Mouse (Mus musculus) right cerebral cortex, postnatal 4 days (tissue): Measurements from ENCODE around the gene Gprc5c.

ENCODE experiments used
- DNase-seq: peaks from one replicate; pipeline ENCODE4 v3.0.0-alpha.2; 2022

Gene Gprc5c

DNA sequence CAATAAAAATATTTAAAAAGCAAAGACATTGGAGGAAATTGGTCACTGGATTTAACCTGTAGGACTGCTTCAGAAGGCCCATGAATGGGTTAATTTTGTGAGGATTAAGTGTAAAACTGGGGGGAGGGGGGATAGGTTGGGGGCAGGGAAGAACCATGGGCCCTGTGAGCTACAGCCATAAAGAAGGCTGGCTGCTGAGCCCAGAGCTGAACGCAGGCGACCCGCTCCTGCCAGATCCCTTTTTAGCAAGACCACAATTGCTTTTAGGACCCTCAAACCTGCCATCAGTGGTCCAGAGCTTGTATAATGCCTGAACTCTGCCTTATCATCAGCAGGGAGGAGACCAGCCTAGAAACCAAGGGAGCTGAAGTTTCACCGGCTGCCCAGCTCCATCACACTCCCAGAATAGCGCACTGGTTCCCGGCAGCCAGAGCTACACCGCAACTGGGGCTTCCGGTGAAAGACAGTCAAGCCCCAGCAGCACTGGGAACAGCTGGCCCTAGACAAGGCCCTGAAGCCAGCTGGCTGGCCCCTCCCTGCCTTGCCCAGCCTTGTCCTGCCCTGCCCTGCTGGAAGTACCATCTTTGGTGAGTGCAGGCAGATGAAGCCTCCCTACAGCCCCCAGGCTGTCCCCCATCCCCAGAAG lies 7.0 kb upstream of the Gprc5c start:
- DNase-seq = no peak

DNA sequence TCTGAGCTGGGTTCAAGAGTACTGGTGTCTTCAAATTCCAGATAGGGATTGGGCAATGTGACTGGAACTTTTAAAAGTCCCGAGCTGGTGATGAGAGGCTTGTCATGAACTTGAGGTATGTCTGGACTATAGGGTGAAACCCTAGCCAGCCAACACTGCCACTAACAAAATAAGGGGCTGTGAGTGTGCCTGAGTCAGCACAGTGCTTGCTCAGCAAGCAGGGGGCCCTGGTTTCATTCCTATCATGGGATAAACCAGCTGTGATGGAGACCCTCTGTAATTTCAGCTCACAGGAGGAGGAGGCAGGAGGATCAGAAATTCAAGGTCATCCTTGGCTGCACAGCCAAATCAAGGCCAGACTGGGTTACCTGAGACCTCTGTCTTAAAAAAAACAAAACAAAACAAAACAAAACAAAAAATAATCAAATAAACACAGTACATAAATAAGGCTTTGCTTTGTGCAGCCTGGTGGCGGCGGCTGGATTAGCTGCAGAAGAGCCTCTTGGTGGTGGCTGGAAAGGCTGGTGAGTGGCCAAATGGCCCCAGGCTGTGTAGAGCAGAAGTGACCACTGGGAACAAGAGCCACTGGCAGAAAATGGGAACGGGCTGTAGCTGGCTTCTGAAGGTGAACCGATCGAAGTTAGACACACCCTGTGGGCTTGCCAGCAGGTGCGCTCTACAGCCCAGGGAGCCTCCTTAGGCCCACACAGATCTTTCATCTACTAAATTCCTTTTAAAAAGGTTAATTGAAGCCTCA lies 6.3 kb upstream of the Gprc5c start:
- no peak for DNase-seq

DNA sequence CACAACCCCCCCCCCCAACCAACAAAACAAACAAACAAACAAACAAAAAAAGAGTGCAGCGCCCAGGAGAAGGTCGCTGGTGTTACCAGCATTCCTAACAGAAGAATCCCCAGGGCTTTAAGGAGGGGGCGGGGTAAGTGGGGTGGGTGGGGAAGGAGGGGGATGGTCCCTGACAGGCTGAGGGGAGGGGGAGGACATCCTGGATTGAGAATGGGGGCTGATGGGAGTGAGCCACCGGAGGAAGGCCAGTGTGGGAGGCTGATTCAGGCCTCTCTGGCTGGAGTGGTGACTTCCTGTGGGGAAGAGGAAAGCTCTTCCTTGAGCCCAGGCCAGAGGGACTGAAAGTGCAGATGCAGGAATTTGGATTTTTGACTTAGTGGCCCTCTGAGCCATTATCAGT lies 4.6 kb upstream of the Gprc5c start:
- no peak for DNase-seq

DNA sequence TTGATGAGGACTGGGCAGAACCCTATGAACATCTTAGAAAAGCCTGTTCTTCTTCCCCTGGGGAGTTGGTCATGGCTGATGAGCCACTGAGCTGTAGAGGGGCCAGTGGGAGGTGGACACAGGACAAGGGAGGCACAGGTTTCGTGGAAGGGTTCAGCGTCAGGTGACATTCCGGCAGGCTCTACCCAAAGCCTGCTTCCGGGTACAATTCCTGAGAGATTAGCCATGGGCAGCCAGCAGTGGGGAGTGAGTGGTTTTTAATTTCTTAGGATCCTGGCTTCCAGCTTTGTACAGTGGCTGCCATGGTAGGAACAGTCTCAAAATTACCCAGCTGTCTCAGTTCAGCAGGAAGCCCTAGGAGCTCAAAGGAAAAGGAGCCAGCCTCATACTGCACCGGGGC lies 3.9 kb upstream of the Gprc5c start:
- no peak for DNase-seq

DNA sequence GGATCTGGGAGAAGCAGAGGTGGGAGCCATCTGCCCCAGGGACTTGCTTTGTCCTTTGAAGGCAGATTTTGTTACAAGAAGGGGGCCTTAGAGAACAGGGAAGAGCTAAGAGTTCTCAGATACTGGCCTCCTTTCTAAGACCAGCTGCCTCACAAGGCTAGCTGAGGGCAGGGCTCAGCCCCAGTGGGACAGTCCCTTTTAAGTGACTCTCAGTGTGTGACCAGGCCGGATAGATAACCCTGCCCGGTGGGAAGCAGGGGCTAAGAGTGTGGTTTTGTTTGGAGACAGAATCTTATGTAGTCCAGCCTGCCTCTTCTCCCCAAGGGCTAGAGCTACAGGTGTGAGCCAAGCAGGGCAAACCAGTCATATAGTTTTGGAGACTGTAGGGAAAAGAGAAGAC lies 1.4 kb upstream of the Gprc5c start:
- no peak for DNase-seq

DNA sequence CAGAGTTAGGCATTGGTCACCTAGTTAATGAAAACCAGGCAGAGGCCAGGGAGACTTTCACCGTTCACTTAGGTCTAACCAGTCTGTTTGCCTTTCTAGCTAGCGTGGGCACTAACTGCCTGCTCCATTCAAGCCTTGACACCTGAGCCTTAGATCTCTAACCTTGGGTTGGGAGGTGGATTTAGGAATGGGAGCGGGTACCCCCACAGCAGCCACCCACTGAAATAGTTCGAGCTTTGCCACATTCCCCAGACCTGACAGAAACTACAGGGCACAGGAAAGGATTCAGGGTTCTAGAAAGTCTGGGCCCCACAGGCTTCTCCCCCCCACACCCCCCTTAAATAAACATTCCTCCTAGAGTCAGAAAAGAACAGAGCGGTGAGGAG lies 893 bp upstream of the Gprc5c start:
- DNase-seq = no peak

DNA sequence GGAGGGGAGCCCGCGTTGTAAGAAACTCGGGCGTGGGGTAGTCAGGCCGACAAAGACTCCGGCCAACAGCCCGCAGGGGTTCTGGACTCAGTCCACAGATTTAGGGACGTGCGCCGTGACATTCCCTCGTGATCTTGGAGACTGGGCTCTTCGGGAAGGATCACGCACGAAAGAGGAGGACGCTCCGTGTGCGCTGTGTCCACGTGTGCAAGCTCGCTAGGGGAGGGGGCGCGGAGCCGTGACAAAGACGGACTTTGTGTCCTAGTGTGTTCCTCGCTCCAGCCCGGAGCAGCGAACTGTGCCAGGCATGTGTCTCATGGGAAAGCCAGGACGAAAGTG lies 286 bp downstream of the Gprc5c start:
- DNase-seq = no peak

DNA sequence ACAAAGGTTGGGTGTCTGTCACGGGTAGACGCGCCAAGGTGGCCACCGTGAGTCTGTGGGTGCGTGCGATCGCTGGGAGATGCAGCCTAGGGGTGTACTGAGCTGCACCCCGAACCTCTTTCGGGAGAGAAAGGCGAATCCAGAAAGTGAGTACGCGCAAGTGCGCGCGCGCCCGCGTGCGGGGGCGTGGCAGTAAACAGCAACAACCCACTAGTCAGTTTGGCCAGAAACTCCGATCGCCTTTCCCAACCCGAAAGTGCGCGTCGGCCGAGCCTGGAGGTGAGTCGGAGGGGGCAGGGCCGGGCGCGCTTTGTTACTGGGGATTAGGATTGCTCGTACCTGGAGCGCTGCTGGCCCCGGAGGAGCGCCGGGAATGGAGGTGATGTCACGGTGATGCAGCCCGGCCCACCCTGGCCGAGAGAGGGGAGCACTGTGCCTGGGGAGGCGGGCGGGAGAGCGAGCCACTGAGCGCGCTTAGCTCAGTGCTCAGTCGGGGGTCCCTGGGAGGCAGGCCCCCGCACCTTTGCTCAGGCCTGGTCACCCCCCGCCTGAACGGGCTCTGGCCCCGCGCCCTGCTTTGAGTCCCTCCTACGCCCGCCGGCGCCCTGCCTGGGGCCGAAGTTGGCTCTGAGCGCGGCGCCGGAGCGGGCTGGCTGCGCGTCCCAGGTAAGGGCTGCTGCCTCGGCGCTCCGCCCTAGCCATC lies 807 bp downstream of the Gprc5c start:
- peak; percentile 60 for DNase-seq

DNA sequence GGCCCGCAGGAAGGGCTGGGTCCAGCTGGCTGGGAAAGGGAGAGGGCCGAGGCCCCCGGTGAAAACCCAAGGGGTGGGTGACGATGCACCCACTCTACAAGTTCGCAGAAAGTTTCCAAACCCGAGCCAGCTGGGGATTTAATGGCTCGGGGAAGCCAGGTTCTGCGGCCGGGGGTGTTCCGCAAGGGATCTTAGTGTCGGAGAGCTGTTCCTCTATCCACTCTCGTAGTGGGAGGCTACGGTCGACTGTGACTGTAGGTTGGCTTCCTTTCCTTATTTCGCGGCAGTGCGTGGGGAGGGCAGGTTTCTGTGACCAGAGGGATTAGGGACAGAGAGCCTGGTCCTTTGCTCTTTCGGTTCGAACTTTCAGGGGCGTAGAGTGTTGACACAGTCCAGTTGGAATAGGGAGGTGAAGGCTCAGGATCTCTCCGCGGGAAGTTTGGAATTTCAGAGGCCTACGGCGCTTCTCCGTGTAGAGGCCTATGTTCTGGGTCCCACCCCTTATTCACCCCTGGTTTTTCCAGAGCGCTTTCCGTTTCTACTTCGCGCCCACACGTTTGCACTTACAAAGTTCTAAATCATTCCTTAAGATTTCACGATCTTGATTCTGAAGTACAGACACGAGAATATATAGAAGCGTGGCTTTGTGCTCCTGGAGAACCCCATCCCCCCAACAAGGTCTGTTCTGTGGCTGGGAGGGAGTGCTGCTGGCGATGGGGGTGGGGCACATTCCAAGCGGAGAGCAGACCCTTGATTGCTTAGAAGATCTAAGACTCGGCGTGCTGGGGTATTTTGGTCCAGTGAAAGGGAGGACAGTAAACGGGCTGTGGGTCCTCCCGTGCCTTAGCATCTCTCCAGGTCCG lies 1.6 kb downstream of the Gprc5c start:
- DNase-seq = no peak

DNA sequence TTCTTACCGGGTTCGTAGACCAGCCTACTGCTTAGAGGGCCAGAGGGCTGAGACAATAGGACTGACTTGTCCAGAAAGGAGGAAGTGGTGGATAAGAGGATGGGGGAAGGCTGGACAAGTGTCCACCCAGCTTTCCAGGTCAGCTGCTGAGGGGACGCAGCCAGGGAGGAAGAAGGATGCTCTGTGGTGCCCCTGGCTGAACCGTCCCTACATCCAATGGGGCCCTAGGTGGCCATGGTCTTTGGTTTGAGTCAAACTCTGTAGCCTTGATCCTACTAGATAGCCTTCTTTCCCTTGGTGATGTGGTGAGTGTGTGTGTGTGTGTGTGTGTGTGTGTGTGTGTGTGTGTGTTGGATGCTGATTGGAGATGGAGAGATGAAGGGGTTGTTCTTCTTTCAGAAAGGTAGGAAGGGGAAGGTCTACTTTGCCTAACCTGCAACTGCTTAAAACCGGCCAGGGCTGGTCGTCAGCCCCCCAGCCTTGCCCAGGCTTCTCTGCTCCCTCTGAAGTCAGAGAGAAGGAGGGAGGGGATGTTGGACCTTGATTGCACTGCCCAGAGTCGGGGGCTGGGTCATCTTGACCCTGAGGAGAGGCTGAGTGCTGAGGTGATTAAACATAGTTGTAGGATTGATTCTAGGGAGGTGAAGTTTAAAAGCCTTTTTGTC lies 2.4 kb downstream of the Gprc5c start:
- no peak for DNase-seq

DNA sequence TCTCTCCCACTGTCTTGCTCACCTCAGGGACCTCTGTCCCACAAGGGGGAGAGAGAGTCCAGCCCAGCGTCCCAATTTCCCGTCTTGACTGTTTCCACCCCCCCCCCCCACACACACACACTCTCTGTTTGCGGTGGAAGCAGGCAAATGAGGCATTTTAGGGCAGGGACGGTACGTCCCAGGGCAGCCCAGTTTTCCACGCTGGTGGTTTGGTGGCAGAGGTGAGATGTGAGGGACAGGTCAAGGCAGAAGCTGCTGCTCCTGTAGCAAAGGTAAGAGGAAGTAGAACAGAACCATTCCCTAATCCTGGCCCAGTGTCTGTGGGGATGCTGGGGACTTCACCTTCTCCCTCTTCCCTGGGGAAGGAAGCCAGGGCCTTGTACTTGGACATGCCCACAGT lies 3.6 kb downstream of the Gprc5c start:
- DNase-seq = no peak

DNA sequence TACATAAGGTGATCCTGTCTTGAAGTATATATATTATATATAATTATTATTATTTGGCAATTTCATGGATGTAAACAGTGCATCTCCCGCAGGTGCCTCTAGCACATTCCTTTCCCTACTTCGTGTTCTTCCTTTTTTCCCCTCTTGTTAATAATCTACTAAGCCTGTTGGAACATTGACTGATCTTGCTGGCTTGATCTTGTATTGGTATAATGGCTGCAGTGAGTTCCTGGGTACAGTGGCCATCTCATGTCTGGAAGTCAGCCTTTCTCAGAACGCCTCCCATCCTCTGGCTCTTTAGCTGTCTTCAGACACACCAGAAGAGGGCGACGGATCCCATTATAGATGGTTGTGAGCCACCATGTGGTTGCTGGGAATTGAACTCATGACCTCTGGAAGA lies 5.2 kb downstream of the Gprc5c start:
- no peak for DNase-seq

DNA sequence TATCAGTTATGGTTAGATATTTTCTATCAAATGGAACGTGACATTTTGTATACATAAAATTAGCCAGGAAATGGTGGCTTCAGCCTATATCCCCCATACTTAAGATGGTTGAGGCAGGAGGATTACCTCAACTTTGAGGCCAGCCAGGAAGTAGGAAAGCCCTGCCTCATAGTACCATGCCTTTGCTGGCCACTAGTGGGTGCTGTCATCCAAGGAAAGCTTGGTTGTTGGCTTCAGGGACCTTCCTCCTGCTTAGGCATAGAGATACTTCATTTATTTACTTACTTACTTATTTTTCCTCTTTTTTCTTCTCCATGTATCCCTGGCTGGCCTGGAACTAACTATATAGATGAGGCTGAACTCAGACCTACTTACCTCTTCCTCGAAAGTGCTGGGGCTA lies 7.7 kb downstream of the Gprc5c start:
- no peak for DNase-seq

DNA sequence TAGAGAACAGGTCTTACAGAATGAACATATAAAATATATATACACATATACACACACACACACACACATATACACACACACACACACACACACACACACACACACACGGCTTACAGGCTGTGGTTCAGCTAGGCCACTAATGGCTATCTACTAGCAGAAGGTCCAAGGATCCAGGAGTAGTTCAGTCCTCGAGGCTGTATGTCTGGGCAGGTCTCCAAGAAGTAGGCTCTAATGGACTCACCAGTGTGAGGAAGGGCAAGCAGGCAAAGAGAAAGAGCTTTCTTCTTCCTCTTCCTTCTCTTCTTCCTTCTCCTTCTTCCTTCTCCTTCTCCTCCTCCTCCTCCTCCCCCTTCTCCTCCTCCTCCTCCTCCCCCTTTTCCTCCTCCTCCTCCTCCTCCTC lies 10.1 kb downstream of the Gprc5c start:
- no peak for DNase-seq

DNA sequence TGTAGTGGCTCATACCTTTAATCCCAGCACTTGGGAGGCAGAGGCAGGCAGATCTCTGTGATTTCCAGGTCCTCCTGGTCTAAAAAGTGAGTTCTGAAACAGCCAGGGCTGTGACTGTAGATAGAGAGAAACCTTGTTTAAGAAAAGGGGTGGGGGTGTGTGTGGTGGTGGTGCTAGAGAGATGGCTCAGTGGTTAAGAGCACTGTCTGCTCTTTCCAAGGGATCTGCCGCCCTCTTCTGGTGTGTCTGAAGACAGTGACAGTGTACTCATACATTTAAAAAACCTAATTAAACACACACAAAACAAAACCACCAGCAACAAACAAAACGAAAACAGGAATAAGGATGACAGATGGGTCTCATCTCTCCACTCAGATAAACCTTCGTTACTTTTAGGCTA lies 11.7 kb downstream of the Gprc5c start:
- no peak for DNase-seq

DNA sequence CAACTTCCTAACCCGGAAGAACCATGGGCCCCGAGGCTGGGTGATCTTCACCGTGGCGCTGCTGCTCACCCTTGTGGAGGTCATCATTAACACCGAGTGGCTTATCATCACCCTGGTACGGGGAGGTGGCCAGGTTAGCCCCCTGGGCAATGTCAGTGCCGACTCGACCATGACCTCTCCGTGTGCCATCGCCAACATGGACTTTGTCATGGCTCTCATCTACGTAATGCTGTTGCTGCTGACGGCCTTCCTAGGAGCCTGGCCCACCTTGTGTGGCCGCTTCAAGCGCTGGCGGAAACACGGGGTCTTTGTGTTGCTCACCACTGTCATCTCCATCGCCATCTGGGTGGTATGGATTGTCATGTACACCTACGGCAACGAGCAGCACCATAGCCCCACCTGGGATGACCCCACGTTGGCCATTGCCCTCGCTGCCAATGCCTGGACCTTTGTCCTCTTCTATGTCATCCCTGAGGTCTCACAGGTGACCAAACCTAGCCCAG lies 13.0 kb downstream of the Gprc5c start:
- DNase-seq = no peak

DNA sequence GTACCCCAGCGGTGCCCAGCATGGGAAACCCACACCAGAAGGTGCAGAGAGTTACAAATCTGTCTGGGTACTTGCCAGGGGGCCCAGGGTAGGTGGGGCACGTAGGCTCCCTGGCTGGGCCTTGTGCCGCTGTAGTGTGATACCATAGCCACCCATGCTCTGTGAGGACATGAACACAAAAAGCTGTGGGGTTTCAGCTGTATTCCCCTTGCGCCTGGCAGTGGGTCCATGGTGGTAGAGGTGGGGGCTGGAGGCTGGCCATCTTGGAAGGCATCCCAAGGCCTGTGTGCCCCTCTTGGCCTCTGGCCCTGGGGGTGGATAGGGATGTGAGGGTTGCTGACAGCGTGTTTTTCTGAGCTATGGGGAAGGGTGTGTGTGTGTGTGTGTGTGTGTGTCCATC lies 15.0 kb downstream of the Gprc5c start:
- no peak for DNase-seq

DNA sequence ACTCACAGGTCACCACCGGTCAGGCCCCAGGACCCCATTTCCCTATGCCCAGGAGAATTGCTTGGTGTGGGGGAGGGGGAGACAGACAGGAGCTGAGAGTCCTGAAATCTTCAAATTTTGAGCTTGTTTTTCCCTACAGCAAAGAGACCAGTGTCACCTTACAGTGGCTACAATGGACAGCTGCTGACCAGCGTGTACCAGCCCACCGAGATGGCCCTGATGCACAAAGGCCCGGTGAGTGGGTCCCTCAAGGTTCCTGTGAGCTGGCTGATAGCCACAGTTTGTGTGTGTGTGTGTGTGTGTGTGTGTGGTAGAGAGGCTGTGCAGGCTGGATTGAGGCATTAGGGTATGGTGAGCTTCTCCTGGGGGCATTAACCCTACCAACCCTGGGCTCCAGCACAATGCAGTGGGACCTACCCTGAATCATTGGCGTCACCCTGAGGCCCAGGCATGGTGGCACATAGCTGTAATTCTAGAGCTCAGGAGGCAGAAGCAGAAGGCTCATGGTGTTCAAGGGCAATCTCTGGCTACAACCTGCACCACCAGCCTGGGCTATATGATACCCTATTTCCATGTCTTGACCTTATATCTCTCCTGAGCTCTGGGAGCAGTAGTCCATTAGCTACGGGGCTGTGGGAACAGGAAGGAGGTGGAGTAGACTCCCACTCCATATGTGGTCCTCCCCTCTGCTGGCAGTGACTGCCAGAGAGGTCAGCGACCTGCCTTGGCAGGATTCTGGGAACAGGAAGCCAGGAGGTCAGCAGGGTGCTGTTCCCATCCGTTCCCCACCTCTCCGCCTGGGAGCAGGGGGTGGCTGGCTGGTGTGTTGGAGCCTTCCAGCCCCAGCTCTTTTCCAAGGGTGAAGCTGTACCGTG lies 15.8 kb downstream of the Gprc5c start:
- no peak for DNase-seq

DNA sequence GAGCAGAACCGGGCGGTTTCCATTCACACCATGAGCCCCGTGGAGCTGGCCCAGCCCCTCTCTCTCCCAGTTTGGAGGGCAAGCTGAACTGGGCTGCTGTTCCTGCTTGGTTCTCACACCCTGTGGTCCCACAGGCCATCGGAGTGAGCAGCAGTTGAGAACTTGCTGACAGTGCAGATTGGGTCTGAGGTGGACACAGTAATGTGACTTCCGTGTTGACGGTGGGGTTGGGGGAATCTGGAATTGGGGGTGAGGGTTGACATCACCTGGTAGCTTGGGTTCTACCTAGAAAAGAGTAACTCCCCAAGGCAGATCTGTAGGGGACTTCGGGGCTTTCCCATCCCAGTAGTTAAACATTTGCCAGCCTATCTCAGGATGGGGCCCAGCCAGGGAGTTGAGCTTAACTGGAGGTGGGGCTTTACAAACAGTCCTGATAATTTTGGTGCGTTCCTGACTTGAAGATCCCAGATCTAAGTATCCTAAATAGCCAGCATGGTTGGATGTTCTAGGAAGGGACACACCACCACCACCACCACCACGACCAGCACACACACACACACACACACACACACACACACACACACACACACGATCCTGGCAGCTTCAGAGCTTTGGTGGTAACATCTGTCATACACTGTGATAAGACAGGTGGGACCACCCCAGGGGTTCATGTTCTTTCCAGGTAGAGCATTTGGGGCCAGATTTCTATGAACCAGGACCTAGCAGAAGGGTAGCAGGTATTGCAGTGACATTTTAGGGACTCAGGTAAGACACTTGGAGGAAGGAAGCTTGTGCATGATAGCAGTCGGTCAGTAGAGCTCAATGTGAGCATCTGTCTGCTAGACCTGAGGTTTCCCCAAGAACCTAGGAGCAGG lies 16.6 kb downstream of the Gprc5c start:
- DNase-seq = no peak

DNA sequence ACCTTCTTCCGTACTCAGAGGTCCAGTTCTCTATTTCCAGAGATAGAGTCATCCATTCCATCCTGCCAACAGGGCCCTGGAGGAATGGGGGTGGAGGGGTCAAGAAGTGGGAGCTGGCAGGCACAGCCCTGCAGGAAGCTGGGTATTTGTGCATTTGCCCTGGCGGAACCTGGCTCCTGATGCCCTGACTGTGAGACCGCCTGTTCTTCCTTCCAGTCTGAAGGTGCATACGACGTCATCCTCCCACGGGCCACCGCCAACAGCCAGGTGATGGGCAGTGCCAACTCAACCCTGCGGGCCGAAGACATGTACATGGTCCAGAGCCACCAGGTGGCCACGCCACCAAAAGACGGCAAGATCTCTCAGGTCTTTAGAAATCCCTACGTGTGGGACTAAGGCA lies 17.3 kb downstream of the Gprc5c start:
- DNase-seq = no peak

DNA sequence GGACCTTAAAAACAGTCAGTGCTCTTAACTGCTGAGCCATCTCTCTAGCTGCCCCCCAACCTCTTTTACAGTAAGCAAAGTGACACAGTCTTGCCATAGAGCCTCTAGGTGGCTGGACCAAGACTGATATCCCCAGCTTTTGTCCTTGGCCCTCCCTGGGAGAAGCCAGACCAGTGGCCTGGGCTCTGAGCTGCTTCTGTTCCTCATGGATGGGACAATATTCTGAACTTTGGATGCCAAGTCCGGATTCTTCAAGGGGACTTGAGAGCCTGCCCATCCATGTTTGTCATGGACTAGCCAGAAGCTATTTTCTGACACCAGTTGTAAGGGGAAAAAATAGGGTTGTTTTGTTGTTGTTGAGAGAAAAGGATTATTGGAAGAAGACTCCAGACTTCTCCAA lies 18.8 kb downstream of the Gprc5c start:
- DNase-seq = no peak
